Mouse (Mus musculus) heart, postnatal 0 days (tissue): ENCODE measurements around the gene Ing4.

ENCODE experiments used
- CTCF ChIP-seq: IDR thresholded peaks from 2 replicates; pipeline ENCODE4 v1.5.1; 2016; ENCODE audit warnings: antibody characterized with exemption, control low read depth, low read depth
- EP300 ChIP-seq: IDR thresholded peaks from 2 replicates; pipeline ENCODE4 v1.6.1; 2016; ENCODE audit warnings: antibody characterized with exemption, low read depth

DNA sequence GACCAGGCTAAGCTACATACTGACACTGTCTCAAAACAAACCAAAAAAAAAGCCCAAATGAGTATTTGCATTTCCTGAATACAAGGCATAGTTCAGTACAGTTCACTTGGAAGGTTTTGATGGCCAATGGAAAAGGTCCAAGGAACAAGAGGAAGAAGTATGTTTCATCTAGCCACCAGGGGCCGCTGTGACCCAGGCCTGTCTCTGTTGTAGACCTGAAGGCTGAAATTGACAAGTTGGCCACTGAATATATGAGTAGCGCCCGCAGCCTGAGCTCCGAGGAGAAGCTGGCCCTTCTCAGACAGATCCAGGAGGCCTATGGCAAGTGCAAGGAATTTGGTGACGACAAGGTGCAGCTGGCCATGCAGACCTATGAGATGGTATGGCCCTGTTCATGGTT lies 7.1 kb downstream of the Ing4 start:
- TF ChIP-seq EP300 (no peak), CTCF (peak; percentile 91)
